Mouse (Mus musculus) limb, embryonic 14.5 days (tissue): ENCODE measurements around the gene Olfr159. TPM values are rescaled to one million over a fixed set of nuclear protein-coding genes. Genes with fewer than 3 reads are reported as not detected.
"Not testable (repeated sequence)": the region's sequence is repeated elsewhere in the genome, so short reads cannot be mapped to it uniquely, and the experiment has no call there.

Experiments
- ATAC-seq: fragments of 200-750 bp; cut with Nextera tagmentation; 2 replicates; pipeline ENCODE4 v1.8.0; 2017; ENCODE audit warnings: low read depth, moderate number of reproducible peaks, moderate TSS enrichment; ENCODE audit not compliant: low FRiP score
- DNase-seq: peaks from one replicate; pipeline ENCODE4 v3.0.0-alpha.2; 2015; ENCODE audit warnings: low spot score
- H3K27ac ChIP-seq: fragments of 300-500 bp; sonication (generic); replicated peaks from 2 replicates; pipeline ENCODE4 v1.5.1; 2014; ENCODE audit warnings: low read depth, mild to moderate bottlenecking, low read length, moderate library complexity, mixed read lengths
- H3K27me3 ChIP-seq: fragments of 300-500 bp; sonication (generic); 2 replicates; pipeline ENCODE4 v1.6.1; 2014; ENCODE audit warnings: low read length, mixed read lengths; ENCODE audit not compliant: control insufficient read depth, insufficient read depth
- H3K36me3 ChIP-seq: fragments of 300-500 bp; sonication (generic); 2 replicates; pipeline ENCODE4 v1.6.1; 2014; ENCODE audit warnings: mild to moderate bottlenecking, low read length, moderate library complexity, mixed read lengths; ENCODE audit not compliant: control insufficient read depth, insufficient read depth
- H3K4me1 ChIP-seq: fragments of 300-500 bp; sonication (generic); 2 replicates; pipeline ENCODE4 v1.6.1; 2014; ENCODE audit warnings: antibody characterized with exemption, low read length, mixed read lengths; ENCODE audit not compliant: control insufficient read depth, insufficient read depth
- H3K4me2 ChIP-seq: fragments of 300-500 bp; sonication (generic); replicated peaks from 2 replicates; pipeline ENCODE4 v1.6.1; 2014; ENCODE audit warnings: low read depth, mild to moderate bottlenecking, low read length, moderate library complexity; ENCODE audit not compliant: severe bottlenecking
- H3K4me3 ChIP-seq: fragments of 300-500 bp; sonication (generic); replicated peaks from 2 replicates; pipeline ENCODE4 v1.5.1; 2014; ENCODE audit warnings: low read length
- H3K9ac ChIP-seq: fragments of 300-500 bp; sonication (generic); 2 replicates; pipeline ENCODE4 v1.6.1; 2014; ENCODE audit warnings: mild to moderate bottlenecking, low read depth, low read length, moderate library complexity; ENCODE audit not compliant: severe bottlenecking
- H3K9me3 ChIP-seq: fragments of 300-500 bp; sonication (generic); 2 replicates; pipeline ENCODE4 v1.6.1; 2016; ENCODE audit warnings: low read length; ENCODE audit not compliant: control insufficient read depth
- POLR2A ChIP-seq: fragments of 200-500 bp; IDR thresholded peaks from 2 replicates; pipeline ENCODE4 v1.8.0; 2012; ENCODE audit warnings: inconsistent platforms, mild to moderate bottlenecking, moderate library complexity, borderline replicate concordance; ENCODE audit not compliant: insufficient read depth, insufficient read length; ENCODE audit errors: extremely low read depth
- WGBS: fragments of 180-500 bp; shearing (Covaris S2); extraction: QIAGEN DNeasy Blood & Tissue Kit; methylation state at CpG from one replicate; pipeline ENCODE4 v1.1.7; 2014; 5-methylcytosine and 5-hydroxymethylcytosine counted together
- polyA plus RNA-seq, 2 experiments: library from polyadenylated mRNA; depleted of rRNA in 1 of 2; stranded (reverse) in 1 of 2; unstranded in 1 of 2; fragments of >200 nt; fragmentation: Nextera tagmentation in 1 of 2; extraction: Ambion mirVana in 1 of 2; gene quantifications; 2 replicates each; pipeline versions ENCODE4 v1.2.1 to v1.2.3; 2012 to 2014

The Olfr159 gene
- not detected in 2 replicates for polyA plus RNA-seq (2012; rRNA removed)
- polyA plus RNA-seq (2014; fragmentation: Nextera tagmentation; extraction: Ambion mirVana): not detected in 2 replicates

DNA sequence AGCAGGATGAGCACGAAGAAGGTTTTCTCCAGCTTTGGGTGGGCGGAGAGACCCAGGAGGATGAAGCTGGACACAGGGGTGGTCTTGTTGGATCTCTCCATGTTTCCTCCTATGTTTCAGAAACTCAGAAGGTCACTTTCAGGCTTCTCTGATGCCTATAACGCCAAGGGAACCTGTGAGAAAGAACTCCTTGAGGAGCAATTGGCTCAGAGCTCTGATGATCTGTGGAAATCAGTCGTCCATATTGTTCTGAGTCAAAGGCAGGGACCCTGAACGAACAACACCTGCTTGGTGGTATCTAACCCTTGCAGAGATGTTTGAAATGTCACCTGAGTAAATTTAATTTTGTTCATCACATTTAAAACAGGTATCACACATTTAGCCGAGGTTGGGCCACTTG is at the start of gene Olfr159:
Olfr159 (minus strand) TSS at position 101 of the 400 bp plus-strand sequence.
- TF ChIP-seq POLR2A: no peak
- Histone ChIP-seq H3K9me3 (no peaks in the 10 kb centered on the region), H3K4me2 (no peak within 1 kb of the TSS), H3K27me3 (no peaks in the 10 kb centered on the region), H3K4me1 (no peaks in the 10 kb centered on the region), H3K4me3 (no peak within 1 kb of the TSS), H3K27ac (no peak within 1 kb of the TSS), H3K36me3 (no peaks in the 10 kb centered on the region), H3K9ac (no peak within 1 kb of the TSS)
- 81% methylated on average over 6 of the region's 6 CpGs for WGBS
- no peak for DNase-seq
- ATAC-seq: no peak

DNA sequence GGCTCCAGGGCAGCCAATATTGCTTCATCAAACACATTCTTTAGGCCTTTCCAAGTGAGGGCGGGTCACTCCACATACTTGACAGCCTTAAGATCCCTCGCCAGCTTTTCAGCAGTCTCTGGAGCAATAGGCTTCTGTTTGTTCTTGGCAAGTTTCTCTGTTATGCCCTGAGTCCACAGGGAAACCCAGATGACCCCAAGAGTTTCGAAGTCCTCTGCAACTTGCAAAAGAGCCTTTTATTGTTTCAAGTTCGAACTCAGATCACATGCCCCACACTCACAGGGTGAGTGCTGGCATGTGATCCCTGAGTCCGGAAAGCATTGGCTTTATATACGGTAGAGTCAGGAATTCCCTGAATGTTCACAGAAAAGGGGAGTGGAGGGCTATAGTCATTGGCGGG is 28.1 kb upstream of the Olfr159 start:
- H3K4me3 ChIP-seq: no peak overlapping the region

DNA sequence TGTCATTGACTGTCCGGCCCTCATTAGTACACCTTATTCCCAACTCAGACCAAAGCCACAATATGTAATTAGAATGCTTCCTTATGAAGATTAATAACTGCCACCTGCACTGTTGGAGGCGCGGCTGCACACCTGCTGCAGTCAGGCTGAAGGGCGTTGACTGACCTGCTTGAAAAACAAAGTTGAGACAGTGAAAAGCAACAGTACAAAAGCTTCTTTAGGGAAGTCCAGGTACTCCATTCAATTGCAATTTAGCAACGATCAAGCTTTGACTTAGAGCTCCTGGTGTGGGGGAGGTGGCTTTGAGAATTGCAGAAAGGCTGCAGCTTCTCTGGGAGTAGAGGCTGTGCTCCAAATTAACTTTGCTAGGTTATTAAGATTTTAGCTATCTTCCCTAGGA is 25.0 kb upstream of the Olfr159 start:
- H3K36me3 ChIP-seq, H3K4me2 ChIP-seq, H3K27me3 ChIP-seq, H3K9ac ChIP-seq, H3K27ac ChIP-seq, H3K4me3 ChIP-seq, H3K4me1 ChIP-seq, ATAC-seq, DNase-seq, H3K9me3 ChIP-seq: not testable (repeated sequence)
- WGBS: 82% methylated on average over 5 of the region's 5 CpGs

More for the DNA sequence above, 28.1 kb upstream of the Olfr159 start:
- Histone ChIP-seq H3K27me3 (no peaks in the 10 kb centered on the region), H3K4me2 (no peak overlapping the region), H3K36me3 (no peaks in the 10 kb centered on the region), H3K27ac (no peak overlapping the region), H3K9me3 (0 out of 2 replicates have a peak, but pooled peaks cover under 1% of the 10 kb centered on the region), H3K4me1 (no peaks in the 10 kb centered on the region), H3K9ac (no peak overlapping the region)
- no peak for ATAC-seq
- no peak for DNase-seq
- 64% methylated on average over 7 of the region's 7 CpGs for WGBS
- TF ChIP-seq POLR2A: no peak

DNA sequence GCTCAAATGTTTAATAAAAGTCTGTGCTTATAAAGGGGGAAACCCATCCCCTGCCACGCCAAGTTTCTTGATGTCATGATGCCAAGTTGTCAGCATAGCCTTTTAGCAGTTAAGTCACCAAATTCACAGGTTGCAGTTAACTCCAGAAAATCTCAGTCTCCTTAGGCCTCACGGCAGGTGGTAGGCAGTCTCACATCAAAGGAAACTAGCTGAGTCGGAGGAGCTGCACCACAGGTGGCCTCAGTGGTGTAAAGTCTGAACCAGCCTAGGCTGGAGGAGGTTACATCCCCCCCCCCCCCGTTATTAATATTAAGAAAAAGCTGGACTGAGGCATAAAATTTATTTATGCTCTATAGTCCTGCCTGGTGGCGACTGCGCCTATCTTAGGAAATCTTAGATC is 24.5 kb upstream of the Olfr159 start:
- Histone ChIP-seq H3K4me3 (no peak overlapping the region), H3K36me3 (no peaks in the 10 kb centered on the region), H3K27ac (no peak overlapping the region), H3K9ac (no peak overlapping the region), H3K4me2 (no peak overlapping the region), H3K9me3 (no peaks in the 10 kb centered on the region), H3K27me3 (no peaks in the 10 kb centered on the region), H3K4me1 (no peaks in the 10 kb centered on the region)
- ATAC-seq: no peak
- no peak for DNase-seq
- 63% methylated on average over 6 of the region's 6 CpGs for WGBS
- TF ChIP-seq POLR2A: no peak

DNA sequence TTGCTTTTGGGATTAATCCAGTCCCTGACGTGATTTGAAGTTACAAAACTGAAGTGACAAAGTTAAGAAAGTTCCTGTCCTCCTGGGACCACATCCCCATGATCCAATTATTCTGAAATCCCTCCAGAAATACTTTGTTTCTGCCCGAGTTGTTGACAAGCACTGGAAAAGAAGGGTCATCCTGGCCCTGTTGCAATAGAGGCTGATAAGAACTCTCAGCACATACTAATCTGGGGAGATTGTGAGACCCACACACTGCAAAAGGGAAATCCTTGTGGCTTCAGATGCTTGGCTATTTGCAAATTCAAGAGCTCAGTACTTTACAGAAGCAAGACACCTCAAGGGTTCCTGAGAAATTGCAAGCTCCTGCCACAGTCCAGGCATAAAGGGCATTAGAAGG is 1.5 kb upstream of the Olfr159 start:
- TF ChIP-seq POLR2A: no peak
- H3K4me3 ChIP-seq: no peak overlapping the region
- H3K27ac ChIP-seq: no peak overlapping the region
- no peak overlapping the region for H3K9ac ChIP-seq
- 53% methylated on average over 2 of the region's 2 CpGs for WGBS
- H3K4me2 ChIP-seq: no peak overlapping the region
- no peaks in the 10 kb centered on the region for H3K36me3 ChIP-seq
- no peaks in the 10 kb centered on the region for H3K9me3 ChIP-seq
- DNase-seq (no peak), ATAC-seq (no peak)
- H3K27me3 ChIP-seq: no peaks in the 10 kb centered on the region
- H3K4me1 ChIP-seq: no peaks in the 10 kb centered on the region

DNA sequence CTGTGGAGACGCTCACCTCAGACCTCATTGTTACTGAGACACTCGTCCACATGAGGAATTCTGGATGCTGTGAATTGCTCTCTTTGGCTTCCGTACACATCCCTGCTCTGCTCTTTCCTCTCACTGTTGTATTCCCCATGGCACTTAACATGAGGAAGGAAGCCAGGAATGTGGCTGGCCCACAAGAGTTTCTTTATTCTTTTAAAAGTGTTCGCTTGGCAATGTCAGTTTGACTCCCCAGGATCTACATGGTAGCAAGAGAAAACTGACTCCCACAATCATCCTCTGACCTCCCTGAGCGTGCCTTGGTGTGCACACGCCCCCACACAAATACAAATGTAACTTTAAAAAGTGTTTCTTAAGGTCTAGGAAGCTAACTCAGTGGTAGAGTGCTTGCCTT is 817 bp upstream of the Olfr159 start:
- TF ChIP-seq POLR2A: no peak
- no peak overlapping the region for H3K27ac ChIP-seq
- ATAC-seq (no peak), DNase-seq (no peak)
- no peaks in the 10 kb centered on the region for H3K4me1 ChIP-seq
- H3K36me3 ChIP-seq: no peaks in the 10 kb centered on the region
- H3K4me2 ChIP-seq: no peak overlapping the region
- H3K27me3 ChIP-seq: no peaks in the 10 kb centered on the region
- WGBS: 60% methylated on average over 6 of the region's 6 CpGs
- H3K9me3 ChIP-seq: no peaks in the 10 kb centered on the region
- H3K9ac ChIP-seq: no peak overlapping the region
- no peak overlapping the region for H3K4me3 ChIP-seq
